Mouse (Mus musculus) brain, embryonic 14.5 days (tissue): ENCODE data around the gene Pitpnc1. TPM values are rescaled to one million over a fixed set of nuclear protein-coding genes. Genes with fewer than 3 reads are reported as not detected.

ENCODE experiments used
- DNase-seq: peaks from one replicate; pipeline ENCODE4 v3.0.0-alpha.2; 2011; ENCODE audit warnings: low read depth
- CTCF ChIP-seq: fragments of 200-500 bp; IDR thresholded peaks from 2 replicates; pipeline ENCODE4 v1.5.1; 2012; ENCODE audit warnings: inconsistent platforms, mild to moderate bottlenecking, moderate library complexity, borderline replicate concordance; ENCODE audit not compliant: insufficient read depth, insufficient read length; ENCODE audit errors: extremely low read depth
- POLR2A ChIP-seq: fragments of 200-500 bp; IDR thresholded peaks from 2 replicates; pipeline ENCODE4 v1.6.1; 2012; ENCODE audit warnings: mild to moderate bottlenecking, inconsistent platforms, borderline replicate concordance; ENCODE audit not compliant: poor library complexity, insufficient read depth, insufficient read length, severe bottlenecking; ENCODE audit errors: extremely low read depth
- polyA plus RNA-seq: library from polyadenylated mRNA; depleted of rRNA; stranded (reverse); fragments of >200 nt; gene quantifications from 2 replicates; pipeline ENCODE4 v1.2.3, GENCODE M21; 2012; rRNA removed

The Pitpnc1 gene
- polyA plus RNA-seq, 1 experiment: 30.2 TPM

DNA sequence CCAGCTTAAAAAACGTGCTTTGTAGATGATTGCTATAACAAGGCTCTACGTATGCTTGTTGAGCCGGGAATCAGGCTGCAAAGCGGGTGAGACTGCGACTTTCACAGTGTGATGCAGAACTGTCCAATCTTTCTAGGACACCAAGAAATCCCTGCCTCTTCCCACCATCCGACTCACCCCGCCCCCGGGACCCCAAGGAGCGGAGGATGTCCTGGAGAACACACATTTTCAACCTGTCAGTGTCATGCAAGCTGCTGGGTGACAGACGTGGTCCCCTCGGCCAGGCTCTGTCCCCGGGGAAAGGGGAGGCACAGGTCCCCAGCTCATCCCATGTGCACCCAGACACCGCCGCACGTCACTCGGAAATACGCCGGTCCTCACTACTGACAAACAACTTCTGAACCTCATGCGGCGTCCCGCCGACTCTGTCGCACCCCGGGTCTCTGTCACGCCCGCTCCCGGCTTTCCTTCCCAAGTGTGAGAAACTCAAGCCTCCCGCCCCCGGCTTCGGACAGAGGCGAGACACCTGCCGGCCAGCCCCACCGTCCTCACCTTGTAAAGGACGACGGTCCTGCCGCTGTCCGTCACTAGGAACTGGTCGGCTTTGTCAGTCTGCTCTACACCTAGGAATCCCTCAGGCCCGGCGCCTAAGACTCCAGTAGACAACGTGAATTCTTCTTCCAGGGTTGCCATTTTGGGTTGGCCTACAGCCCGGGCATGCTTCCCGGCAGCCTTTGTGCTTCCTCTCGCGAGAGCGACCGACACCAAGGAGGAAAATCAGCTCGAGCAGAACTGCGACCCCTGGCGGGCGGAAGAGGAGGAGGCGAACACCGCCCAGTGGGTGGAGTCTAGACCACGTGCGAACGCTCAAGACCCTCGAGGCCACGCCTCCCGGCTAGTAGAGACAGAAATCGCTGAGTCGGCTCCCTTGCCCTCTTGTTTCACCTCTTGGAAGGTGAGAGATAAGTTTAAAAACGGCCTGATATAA lies 281.6 kb downstream of the Pitpnc1 start, which contains the start of gene Nol11:
TSS of gene Nol11 (minus strand) at position 817 of the 988 bp plus-strand sequence.
- TF ChIP-seq CTCF (peak; percentile 98), POLR2A (peak; percentile 34; the same call in 1 of the 2 replicates)
- peak; percentile 99 for DNase-seq

DNA sequence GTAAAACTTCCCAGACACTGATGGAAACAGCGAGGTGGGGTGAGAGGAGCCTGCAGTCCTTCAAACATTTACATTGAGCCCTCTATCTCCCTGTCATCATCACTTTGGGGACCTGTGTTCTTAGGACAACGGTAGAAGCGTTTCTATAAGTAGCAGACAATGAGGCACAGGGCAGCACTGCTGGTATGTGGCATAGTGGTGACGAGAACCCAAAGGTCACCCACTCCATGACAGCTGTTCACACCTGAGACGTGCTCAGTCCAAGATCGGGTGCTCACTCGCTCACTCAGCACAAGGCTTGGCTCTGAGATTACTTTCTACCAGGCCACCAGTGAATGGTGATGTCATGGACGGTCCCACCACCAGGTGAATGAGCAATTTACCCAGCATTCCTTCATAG lies 286.7 kb downstream of the Pitpnc1 start:
- no peak for TF ChIP-seq POLR2A
- no peak for DNase-seq

- no peak for DNase-seq
- TF ChIP-seq POLR2A: no peak
- no peak for TF ChIP-seq CTCF
These were observed 309.3 kb downstream of the Pitpnc1 start for GRCm38 (mm10) chr11:107161215-107161614.

DNA sequence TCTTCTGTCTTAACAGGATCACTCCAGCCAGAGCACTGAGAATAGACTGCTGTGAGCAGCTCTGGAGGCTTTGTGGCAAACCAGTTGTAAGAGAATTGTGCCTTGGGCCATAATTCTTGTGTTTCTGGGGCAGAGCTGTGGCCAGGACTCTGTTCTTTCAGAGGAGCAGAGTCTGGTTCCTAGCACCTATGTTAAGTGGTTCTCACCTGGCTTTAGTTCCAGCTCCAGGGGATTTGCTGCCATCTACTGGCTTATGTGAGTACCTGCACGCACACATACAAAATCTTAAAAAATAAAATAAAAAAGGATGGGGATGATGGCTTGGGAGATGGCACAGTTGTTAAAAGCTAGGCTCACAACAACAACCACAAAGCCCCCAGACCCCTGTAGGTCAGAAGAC lies 311.5 kb downstream of the Pitpnc1 start:
- TF ChIP-seq CTCF (peak; percentile 49; the same call in 1 of the 2 replicates), POLR2A (no peak)
- DNase-seq: peak; percentile 13

Other genes with a start within 250 kb of the Pitpnc1 start
- gene Psmd12, start 8.8 kb upstream of the Pitpnc1 start, polyA plus RNA-seq: 57.9 and 63.5 TPM in 2 replicates
- gene Helz, start 77.2 kb upstream of the Pitpnc1 start, polyA plus RNA-seq: 12.7 and 16.4 TPM in 2 replicates
- 1.4 and 1.8 TPM in 2 replicates for gene Cacng1, start 245.8 kb upstream of the Pitpnc1 start, polyA plus RNA-seq